Mouse (Mus musculus): Measurements from ENCODE around the gene Ppm1e.
"Not testable (repeated sequence)": the region's sequence is repeated elsewhere in the genome, so short reads cannot be mapped to it uniquely, and the experiment has no call there.

Ppm1e gene

GRCm38 (mm10) chr11:87309329-87310074, 49.3 kb downstream of the Ppm1e start:
- DNase-seq (ENCODE audit: low spot score in 2 of 2) = no peak

- DNase-seq (ENCODE audit: low spot score in 2 of 2) = no peak
Measured at GRCm38 (mm10) chr11:87299066-87299465, 59.8 kb downstream of the Ppm1e start.

- DNase-seq (ENCODE audit: low spot score in 2 of 2) = no peak
Measured at GRCm38 (mm10) chr11:87296467-87296866, 62.4 kb downstream of the Ppm1e start.

- DNase-seq (ENCODE audit: low spot score in 2 of 2) = no peak
Measured at GRCm38 (mm10) chr11:87295636-87296035, 63.2 kb downstream of the Ppm1e start.

GRCm38 (mm10) chr11:87289313-87289712, 69.5 kb downstream of the Ppm1e start:
- DNase-seq (ENCODE audit: low spot score in 2 of 2) = no peak

GRCm38 (mm10) chr11:87286194-87286593, 72.6 kb downstream of the Ppm1e start:
- DNase-seq (ENCODE audit: low spot score in 2 of 2) = no peak

GRCm38 (mm10) chr11:87281907-87282475, 76.8 kb downstream of the Ppm1e start:
- DNase-seq (ENCODE audit: low spot score in 2 of 2) = no peak

- no peak for DNase-seq (ENCODE audit: low spot score in 2 of 2)
Measured at GRCm38 (mm10) chr11:87279461-87279860, 79.4 kb downstream of the Ppm1e start.

GRCm38 (mm10) chr11:87278807-87279206, 80.0 kb downstream of the Ppm1e start:
- DNase-seq (ENCODE audit: low spot score in 2 of 2) = no peak

- DNase-seq (ENCODE audit: low spot score in 2 of 2) = no peak
Measured at GRCm38 (mm10) chr11:87276240-87276985, 82.4 kb downstream of the Ppm1e start.

GRCm38 (mm10) chr11:87275420-87276048, 83.3 kb downstream of the Ppm1e start:
- no peak for DNase-seq (ENCODE audit: low spot score in 2 of 2)

- DNase-seq (ENCODE audit: low spot score in 2 of 2) = no peak
Measured at GRCm38 (mm10) chr11:87272725-87273124, 86.1 kb downstream of the Ppm1e start.

- DNase-seq (ENCODE audit: low spot score in 2 of 2) = no peak
Measured at GRCm38 (mm10) chr11:87271479-87271878, 87.3 kb downstream of the Ppm1e start.

- DNase-seq (ENCODE audit: low spot score in 2 of 2) = no peak
Measured at GRCm38 (mm10) chr11:87270958-87271357, 87.9 kb downstream of the Ppm1e start.

- DNase-seq (ENCODE audit: low spot score in 2 of 2) = no peak
Measured at GRCm38 (mm10) chr11:87270446-87270845, 88.4 kb downstream of the Ppm1e start.

GRCm38 (mm10) chr11:87268803-87269202, 90.0 kb downstream of the Ppm1e start:
- DNase-seq (ENCODE audit: low spot score in 2 of 2) = no peak

- DNase-seq (ENCODE audit: low spot score in 2 of 2) = no peak
Measured at GRCm38 (mm10) chr11:87266246-87266645, 92.6 kb downstream of the Ppm1e start.

- DNase-seq (ENCODE audit: low spot score in 2 of 2) = no peak
Measured at GRCm38 (mm10) chr11:87263946-87264345, 94.9 kb downstream of the Ppm1e start.

- not testable (repeated sequence) for DNase-seq (ENCODE audit: low spot score in 2 of 2)
Measured at GRCm38 (mm10) chr11:87261705-87262104, 97.1 kb downstream of the Ppm1e start.

- no peak for DNase-seq (ENCODE audit: low spot score in 2 of 2)
Measured at GRCm38 (mm10) chr11:87259792-87260191, 99.0 kb downstream of the Ppm1e start.

GRCm38 (mm10) chr11:87257282-87257681, 101.5 kb downstream of the Ppm1e start:
- DNase-seq (ENCODE audit: low spot score in 2 of 2) = no peak

- no peak for DNase-seq (ENCODE audit: low spot score in 2 of 2)
Measured at GRCm38 (mm10) chr11:87254149-87254548, 104.7 kb downstream of the Ppm1e start.
